Mouse (Mus musculus) thymus, adult 18-20 months (tissue): ENCODE measurements around the gene Palm3.

Experiments
- DNase-seq, 2 experiments: peaks; one replicate each; pipeline ENCODE4 v3.0.0; 2022; ENCODE audit warnings: mixed read lengths in 2 of 2

Palm3 gene

DNA sequence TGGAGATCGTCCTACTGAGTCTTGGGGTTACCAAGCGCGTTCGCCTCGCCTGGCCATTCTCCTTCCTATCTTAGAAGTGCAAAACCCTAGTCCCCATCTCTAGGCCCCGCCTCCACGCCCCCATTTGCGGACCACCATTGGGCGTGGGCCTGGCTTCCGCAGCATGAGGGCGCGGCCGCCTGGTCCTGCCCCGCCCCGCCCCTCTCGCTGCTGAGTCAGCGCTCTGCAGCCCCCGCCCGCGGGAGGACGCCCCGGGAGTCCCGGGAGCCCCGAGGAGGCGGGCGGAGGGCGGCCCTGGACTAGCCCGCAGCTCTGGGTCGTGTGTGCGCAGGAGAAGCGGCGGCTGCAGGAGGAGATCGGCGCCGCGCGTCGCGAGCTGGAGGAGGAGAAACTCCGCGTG lies 4.6 kb downstream of the Palm3 start:
- DNase-seq, result peak; percentile 60 to 64

- no peak for DNase-seq
Observed at GRCm38 (mm10) chr8:84027449-84027848, 6.2 kb downstream of the Palm3 start.

DNA sequence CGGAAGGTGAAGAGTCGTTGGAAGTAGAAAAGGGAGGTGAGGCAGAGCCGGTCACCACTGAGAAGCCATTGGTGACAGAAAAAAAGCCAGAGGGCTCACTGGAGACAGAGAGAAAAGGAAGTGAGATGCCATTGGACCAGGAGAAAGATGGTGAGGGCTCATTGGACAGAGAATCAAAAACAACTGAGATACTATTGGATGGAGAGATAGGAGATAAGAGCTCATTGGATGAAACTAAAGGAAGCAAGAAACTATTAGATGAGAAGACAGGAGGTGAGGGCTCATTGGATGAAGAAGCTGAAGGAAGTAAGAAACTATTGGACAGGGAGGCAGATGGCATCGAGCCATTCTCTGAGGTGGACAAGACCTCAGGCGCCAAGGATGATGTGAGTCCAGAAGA lies 8.0 kb downstream of the Palm3 start:
- no peak for DNase-seq

DNA sequence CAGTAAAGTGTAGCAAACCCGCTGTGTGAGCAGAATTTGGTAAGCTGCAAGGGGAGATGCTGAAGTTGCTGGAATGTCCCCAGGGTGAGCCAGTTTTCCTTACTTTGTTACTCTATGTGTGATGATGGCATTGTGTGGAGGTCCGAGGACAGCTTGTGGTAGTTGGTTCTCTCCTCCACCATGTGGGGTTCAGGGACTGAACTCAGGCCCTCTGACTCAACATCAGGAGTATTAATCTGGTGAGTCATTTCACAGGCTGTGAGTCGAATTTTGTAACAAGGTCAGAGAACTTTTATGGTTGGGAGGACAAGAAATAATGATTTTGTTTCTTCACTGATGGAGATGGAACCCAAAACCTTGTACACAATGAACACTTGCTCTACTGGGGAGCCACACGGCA lies 11.5 kb downstream of the Palm3 start:
- no peak for DNase-seq

DNA sequence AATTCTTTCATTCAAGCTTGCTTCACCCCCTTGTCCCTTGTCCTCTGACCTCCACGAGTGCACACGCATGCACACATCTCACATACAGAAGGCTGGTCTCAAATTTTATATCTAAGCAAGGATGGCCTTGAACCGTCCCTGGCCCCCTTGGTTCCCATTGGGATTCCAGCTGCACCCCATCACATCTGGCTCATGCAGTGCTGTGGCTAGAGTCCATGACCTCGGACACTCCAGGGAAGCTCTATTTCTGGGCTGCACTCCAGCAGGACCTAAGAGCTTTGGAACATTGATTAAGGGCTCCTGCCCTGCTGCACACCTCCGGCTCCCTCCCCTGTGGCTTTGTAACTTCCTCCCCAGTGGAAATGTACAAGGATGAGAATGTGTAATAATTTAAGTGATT lies 16.7 kb downstream of the Palm3 start:
- no peak for DNase-seq

- DNase-seq, result peak; percentile 55 to 66
Observed at GRCm38 (mm10) chr8:84039050-84039449, 17.8 kb downstream of the Palm3 start.

DNA sequence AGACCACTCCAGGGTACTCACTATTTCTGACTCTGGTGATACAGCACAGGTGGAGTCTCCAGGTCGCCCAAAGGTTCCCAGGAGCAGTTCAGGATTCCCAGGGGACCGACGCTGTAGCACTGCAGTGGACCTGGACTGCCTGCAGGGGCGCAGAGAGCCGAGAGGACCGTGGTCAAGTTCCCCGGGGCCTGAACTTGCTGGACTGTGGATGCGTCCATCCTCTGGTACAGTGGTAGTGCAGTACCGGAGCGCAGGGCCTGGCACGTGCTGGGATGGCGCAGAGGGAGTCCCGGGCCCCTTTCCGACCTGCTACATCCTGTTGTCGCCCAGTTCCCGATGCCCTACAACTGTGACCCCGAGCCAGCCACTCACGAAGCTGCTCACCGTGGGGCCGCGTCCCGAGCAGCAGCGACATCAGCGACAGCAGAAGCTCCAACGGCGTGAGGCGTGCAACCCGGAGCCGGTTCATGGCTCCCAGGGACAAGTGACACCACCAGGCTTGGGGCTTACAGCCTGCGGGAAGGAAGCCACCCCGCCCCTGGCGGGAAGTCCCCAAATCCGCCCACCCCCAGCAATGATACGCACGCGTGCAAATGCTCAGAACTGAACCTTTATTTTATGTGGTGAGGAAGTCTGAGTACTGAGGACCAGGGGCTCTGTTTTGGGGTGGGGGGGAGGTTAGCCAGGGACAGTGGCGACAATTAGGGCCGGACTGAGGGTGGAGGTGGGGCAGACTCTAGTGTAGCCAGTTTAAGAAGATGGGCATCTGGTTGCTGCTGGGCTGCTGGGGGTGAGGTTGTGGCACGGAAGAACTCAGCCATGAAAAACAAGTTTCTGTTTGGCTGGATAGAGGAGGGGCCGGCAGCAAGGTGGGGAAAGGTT lies 21.0 kb downstream of the Palm3 start, which contains the start of gene Il27ra:
Gene Il27ra (minus strand): TSS at position 524 of the 882 bp plus-strand sequence.
- peak; percentile 68 to 76 for DNase-seq

- DNase-seq, result no peak
Observed at GRCm38 (mm10) chr8:84042948-84043342, 21.7 kb downstream of the Palm3 start.

DNA sequence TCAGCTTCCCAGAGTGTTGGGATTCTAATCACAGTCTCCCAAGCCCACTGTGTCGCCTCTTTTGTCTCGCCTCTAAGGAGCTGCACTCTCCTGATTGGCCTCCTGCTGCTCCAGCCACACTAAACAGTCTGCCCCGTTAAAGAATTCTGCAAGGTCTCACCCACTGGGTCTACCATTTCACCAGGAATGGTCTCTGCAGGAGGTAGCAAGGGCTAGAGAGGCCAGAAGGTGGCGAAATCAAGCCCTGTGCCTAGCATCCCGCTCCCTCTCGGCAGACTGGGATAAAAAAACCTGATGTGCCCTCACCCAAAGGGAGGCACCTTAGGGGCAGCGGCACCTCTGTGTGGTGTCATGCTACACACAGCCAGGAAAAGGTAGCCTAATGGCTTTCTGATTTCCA lies 22.8 kb downstream of the Palm3 start:
- DNase-seq, result no peak

- no peak for DNase-seq
Observed at GRCm38 (mm10) chr8:84044900-84045299, 23.6 kb downstream of the Palm3 start, which contains the start of gene Rln3. Gene Rln3 (minus strand): TSS chr8:84045000.

- DNase-seq, result no peak
Observed at GRCm38 (mm10) chr8:84046505-84046904, 25.2 kb downstream of the Palm3 start.

DNA sequence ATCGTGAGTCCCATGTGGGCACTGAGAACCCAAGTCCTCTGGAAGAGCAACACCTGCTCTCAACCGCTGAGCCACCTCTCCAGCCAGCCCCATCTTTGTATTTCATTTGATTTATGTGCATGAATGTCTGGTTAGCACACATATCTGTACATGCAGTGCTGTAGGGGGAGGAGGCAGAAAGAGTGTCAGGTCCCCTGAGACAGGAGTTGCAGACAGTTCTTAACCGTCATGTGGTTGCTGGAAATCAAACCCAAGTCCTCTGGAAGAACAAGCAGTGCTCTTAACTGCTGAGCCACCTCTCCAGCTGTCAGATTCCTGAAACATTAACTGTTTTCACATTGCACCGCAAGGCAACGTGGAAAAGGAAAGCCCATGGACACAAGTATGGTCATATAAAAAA lies 26.9 kb downstream of the Palm3 start:
- no peak for DNase-seq

GRCm38 (mm10) chr8:84052746-84053145 lies 31.5 kb downstream of the Palm3 start:
- DNase-seq, result no peak

- no peak for DNase-seq
Observed at GRCm38 (mm10) chr8:84053229-84053628, 32.0 kb downstream of the Palm3 start.

DNA sequence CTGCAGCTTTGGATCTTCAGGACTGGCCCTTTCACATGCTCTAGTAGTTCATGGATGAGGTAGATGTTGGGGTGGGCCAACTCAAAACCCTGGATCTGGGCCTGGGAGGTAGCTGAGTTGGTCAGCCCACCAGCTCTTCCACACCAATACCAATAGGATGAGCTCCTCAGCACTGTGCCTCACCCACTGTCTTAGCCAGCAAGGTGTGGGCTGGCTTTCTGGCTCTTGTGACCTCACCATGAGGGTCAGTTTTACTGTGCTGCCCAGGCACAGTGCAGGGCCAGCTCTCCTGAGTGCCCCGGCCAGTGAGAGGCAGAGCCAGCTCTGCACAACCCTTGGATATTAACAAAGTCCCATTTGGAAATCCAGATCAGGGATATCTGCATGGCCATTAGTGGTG lies 36.6 kb downstream of the Palm3 start:
- no peak for DNase-seq

DNA sequence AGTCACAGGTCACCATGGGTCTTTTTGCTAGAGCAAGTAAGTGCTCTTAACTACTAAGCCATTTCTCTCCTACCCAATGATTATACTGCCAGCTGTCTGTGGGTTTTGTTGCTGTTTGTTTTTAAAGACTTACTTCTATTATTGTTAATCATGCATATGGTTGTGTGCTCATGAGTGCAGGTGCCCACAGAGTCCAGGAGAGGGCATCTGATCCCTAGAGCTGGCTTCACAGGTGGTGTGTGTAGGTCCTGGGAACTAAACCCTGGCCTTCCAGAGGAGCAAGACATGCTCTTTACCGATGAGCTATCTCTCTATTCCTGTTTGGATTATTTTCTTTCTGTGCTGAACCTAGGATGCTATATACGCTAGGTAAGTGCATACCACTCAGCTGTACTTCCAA lies 38.0 kb downstream of the Palm3 start:
- DNase-seq, result no peak

DNA sequence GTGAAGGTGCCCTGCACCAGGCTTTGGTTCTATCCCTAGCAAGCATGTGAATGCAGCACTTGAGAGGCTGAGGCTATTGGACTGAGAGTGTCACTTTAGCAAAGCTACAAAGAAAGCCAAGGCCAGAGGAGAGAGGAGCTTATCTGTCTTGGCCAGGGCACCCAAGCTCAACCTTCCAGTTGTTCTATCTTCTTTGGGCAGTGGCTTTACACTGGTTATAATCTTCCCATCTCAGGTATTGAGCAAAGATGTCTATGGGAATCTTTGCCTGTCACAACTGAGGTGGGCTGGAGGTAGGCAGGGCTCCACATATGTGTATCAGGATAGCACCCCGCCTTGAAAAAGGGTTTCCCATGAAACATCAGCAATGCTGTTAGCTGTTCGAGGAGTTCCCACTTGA lies 39.0 kb downstream of the Palm3 start:
- DNase-seq, result no peak

DNA sequence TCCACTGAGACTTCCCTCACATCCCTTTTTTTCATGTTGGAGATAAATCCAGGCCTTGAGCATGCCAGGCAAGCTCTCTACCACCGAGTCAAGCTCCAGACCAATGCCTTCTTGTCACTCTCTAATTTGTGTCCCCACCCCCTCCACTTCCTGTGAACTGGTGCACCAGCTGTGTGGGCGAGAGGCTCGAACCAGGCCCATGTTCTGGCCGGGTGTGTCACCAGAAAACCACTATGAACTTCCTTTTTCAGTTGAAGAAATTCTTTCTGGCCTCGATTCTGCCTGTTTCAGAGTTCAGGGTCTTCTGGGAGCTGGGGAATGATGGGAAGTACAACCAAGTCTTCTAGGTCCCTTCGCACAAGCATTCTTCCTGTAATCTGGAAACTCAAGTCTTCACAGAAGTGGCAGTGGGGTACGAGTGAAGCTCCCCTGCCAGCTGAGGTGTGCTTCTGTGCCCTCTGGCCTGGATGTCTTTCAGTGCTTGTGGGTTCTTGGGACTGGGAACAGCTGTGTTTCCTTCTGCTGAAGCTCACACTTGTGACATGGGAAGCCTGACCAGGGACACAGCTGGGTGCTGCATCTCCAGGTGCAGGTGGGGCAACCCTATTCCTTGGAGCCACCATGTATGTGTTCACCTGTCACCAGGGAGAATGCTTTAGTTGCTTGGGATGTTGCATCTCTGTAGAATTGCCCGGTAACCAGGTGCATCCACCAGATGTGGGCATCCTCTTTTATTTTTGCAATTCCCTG lies 42.8 kb downstream of the Palm3 start:
- DNase-seq, result peak; percentile 69 to 82

DNA sequence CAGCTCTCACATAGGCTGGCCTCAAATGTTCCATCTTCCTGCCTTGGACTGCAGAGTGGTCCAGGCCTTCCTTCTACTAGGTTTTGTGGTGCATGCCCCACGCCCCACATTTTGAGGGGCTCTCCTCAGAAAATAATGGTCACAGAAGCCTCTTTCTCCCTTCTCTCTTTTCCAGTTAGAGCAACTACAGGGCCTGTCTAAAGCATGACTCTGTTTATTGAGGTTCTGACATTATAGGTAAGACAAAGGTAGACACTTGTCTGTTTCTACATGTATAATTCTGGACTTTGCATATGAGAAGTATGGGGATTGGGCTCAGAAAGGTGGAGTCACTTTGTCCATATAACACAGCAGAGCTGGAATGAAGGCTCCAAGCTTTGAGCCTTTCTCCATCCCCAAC lies 43.8 kb downstream of the Palm3 start, which contains the start of gene Gm10643:
Gene Gm10643 (minus strand): TSS at position 101 of the 400 bp plus-strand sequence.
- no peak for DNase-seq

DNA sequence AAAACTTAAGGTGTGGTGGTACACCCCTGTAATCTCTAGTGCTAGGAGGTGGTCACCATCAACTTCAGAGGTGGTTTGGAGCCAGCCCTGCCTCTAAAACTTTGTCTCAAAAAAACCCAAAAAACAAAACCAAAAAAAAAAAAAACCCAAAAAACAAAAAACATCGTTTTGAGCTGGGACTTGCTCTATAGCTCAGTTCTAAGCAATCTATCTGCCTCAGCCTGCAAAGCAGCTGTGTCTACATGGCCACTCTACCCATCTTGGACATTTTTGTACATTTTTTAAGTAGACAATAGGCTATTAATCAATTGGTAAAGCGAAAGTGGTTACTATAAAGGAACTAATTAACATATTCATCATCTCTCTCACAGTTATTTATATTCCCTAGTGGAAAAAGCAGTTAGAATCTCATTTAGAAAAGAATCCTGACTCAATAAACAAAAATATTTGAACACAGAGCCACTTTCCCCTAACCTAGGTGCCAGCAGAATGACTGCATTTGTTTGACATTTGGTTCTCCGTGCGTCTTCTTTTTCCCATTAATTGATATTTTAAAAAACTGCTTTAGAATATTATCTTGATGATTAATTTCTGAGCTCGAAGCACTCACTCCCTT lies 44.3 kb downstream of the Palm3 start:
- no peak for DNase-seq

DNA sequence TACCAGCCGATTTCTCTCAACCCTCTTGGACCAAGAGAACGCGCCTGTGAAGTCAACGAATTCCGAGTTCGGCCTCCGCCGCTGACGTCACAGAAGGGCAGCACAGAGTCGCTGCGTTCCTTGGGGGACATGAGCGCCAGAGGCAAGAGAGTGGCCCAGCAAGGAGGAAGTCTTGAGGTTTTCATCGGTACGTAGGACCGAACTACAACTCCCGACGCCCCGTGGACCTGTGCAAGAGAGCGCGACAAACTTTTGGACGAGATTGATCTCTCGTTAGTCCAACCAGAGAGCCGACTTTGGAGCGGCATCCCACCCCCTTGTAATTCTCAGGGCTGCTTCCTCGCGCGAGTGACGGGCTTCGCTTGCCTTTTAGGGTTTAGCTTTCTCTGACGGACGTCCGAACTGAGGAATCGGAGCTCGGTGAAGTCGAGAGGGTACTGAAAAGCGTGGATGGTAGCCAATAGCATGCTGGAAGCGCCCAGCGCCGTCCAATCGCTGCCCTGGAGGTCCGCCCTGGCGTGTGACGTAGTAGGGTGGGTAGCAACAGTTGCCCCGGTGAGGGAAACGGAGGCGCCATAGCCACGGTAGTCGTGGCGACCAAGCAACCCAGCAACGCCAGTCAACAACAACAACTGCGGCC lies 45.1 kb downstream of the Palm3 start, which contains the start of gene Rfx1:
Gene Rfx1 (plus strand): TSS at position 544 of the 640 bp plus-strand sequence.
- DNase-seq, result peak; percentile 99 to 100

DNA sequence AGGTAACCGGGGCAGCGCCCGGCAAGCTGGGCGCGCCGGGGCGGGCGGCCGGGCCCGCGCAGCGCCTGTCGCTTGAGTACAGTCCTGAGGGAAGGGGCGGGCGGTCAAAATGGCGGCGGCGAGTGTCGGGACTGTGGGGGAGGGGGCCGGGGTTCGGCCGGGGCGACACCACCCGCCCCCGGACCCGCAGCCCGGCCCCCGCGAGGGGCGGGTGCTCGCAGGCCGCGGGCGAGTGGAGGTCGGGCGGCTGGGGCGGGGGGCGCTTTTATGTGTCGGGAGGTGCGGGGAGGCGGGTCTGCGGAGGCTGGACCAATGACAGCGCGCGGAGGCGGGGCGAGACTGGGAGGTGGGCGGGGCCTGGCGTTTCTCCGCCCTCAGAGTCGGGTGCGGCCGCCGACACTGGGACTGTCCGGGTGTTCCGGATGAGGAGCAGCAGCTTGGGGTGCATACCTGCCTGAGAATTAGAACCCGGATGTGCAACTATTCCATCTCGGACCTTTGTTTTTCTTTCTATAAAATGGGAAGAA lies 45.8 kb downstream of the Palm3 start:
- peak; percentile 94 to 95 for DNase-seq
